Mouse (Mus musculus): ENCODE data around the gene Pde4d.

Gene Pde4d

GRCm38 (mm10) chr13:109722237-109723119, 1272.7 kb downstream of the Pde4d start:
- DNase-seq = no peak

DNA sequence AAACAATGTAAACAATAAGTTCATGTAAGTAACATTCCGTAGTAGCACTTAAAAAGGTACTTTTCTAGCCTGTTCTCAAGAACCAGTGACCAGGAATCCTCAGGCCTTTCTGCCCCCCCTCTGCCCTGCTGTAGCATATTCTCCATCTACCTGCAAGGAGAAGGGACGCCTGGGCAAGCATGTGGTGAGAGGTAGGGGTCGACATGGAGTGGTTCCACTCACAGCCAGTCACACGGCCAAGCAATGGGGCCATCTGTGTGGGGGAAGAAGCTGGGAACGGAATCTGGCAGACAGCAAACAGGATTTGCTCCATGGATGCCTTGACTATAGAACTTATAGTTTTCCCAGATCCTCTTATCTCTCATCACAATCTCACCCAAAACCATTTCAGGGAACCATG, 1277.6 kb downstream of the Pde4d start:
- no peak for DNase-seq

DNA sequence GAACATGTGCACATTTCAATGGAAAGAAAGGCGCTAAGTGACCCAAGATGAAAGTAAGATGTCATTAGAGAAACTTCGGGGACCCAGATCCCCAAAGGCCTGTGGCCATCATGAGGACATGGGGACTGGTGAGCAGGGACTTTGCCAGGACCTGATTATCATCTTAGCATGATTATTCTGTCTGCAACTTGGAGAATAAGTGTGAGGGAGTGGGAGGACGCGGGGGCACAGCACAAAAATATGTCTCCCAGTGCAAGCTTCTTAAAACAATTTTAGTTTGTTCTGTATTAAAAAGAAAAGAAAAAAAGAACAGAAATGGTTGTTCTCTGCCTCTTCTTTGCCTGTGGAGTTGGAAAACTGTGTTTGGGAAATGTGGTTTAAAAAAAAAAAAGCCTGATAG, 1279.9 kb downstream of the Pde4d start:
- DNase-seq = no peak

- no peak for DNase-seq
Observed at GRCm38 (mm10) chr13:109732655-109733376, 1283.1 kb downstream of the Pde4d start.

- DNase-seq = no peak
Observed at GRCm38 (mm10) chr13:109736290-109737078, 1286.7 kb downstream of the Pde4d start.

DNA sequence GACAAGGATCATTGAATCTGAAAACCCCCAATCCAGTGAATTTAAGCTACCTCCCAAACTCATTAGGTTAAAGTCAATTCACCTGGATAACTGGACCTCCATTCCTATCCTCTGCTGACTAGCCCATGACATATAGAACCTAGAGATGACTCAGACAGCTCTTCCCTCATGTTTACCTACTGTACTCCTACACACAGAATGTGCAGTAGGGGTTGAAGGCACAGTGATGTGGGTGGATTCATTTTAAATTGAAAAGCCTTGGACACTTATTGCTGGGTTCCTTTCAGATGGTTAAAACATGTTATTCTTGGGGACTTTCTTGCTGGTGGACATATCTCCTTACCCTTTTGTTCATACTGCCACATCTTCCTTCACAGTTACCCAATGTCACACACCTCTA, 1296.7 kb downstream of the Pde4d start:
- DNase-seq = no peak

GRCm38 (mm10) chr13:109752236-109752863, 1302.6 kb downstream of the Pde4d start:
- DNase-seq = peak in 1 of 2 experiments; percentile 15

- no peak for DNase-seq
Observed at GRCm38 (mm10) chr13:109756854-109757253, 1307.1 kb downstream of the Pde4d start.

DNA sequence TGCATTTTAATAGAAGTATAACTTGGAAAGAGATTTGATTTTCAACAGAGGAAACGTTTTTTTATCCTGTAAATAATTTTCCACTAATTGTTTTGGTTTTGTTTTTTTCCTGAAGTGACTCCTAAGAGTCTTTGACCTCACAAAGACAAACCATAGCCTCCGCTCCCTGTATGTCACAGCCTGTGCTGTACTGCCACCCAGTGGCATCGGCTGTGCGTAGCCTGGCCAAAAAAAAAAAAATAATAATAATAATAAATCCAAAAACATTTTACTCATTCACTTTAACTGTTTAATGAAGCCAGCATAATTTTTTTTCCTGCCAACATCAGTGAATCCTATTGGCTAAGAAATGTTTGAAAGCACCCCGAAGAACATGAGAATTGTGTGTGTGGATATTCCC, 1309.5 kb downstream of the Pde4d start:
- DNase-seq = no peak

GRCm38 (mm10) chr13:109761081-109761480, 1311.3 kb downstream of the Pde4d start:
- DNase-seq = no peak

GRCm38 (mm10) chr13:109774791-109775190, 1325.0 kb downstream of the Pde4d start:
- DNase-seq = no peak

DNA sequence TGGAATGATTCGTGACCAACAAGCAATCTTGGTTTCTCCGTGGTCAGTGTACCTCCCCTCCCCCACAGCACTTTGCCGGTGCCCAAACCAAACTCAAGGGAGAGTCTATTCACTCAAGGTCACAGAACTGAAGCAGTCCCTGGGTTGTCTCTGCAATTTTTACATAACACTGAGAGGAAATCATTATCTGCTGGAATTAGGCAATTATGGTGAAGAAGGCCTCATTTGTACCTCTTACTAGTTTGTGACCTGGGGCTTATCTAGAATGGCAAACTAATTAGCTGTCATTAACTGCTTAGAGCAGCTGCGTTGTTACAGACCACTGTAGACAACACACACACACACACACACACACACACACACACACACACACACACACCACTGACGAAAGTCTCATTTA, 1325.4 kb downstream of the Pde4d start:
- DNase-seq = no peak

DNA sequence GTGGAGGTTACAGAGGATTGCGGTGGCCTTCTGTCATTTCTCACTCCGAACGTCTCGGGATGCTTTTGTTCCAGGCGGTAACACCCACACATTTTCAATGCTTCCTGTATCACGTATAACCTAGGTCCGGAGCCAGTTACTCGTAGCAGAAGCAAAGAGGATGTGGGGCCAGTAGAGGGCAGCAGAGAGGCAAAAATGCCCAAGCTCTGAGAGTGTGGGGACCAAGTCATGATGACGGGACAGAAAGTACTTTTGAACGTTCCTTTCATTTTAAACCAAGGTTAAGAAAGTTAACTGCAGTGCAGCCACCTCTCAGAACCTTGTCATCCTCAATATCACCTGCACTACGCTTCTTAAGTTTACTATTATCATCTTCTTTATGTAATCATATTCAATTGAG, 1326.4 kb downstream of the Pde4d start:
- peak; percentile 89 to 93 for DNase-seq

DNA sequence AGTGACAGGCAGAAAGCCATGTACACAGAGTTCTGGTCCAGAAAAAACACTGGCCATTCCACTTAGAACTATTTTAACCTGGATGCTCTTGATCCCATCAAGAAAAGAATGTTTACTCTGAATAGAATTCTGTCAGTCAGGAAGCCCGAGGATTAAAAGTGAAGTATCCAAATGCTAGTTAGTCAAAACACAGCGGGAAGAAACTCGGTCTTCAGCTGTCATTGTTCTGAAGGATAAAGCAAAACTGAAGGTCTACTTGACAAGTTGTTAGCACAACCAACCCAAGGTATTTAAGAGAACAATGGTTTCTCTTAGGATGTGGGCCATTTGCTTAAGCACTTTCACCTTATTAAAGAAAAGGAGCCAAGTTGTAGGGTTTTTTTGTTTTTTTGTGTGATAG, 1327.2 kb downstream of the Pde4d start:
- DNase-seq = no peak

DNA sequence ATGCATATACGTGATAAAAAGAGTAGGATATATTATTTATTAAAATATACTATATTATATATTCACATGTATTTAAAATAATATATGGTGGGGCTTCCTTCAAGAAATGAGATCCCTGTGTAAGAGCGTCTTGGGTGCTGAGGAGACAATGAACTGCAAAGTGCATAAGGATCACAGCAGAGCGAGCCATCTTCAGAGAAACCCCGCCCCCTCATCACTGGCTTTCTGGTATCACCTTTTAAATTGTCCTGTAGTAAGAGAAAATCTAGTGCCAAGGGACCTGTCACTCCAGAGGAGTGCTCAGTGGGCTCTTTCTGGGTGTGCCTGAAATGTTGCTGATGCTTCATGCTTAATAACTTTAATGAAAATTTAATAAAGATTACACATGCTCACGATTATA, 1327.7 kb downstream of the Pde4d start:
- no peak for DNase-seq

GRCm38 (mm10) chr13:109778297-109778835, 1328.6 kb downstream of the Pde4d start:
- DNase-seq = no peak

DNA sequence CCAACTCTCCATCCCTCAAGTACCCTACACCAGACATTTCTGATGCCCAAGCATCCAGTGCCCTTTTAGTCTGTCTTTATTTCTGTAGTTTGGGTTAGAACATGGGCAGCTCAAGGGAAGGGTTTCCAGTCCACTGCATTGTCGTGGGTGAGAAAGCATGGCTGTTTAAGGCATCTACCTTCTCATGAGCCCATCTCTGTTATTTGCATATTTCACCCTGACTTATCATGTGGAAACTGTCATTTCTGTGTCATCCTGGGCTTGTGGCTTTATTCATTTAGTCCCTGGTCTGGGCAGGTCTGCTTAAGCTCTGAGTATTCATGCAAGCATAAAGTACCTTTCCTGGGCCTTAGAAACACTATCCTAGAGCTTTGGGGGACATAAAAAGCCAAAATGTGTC, 1331.7 kb downstream of the Pde4d start:
- no peak for DNase-seq

- no peak for DNase-seq
Observed at GRCm38 (mm10) chr13:109788604-109789003, 1338.9 kb downstream of the Pde4d start.

DNA sequence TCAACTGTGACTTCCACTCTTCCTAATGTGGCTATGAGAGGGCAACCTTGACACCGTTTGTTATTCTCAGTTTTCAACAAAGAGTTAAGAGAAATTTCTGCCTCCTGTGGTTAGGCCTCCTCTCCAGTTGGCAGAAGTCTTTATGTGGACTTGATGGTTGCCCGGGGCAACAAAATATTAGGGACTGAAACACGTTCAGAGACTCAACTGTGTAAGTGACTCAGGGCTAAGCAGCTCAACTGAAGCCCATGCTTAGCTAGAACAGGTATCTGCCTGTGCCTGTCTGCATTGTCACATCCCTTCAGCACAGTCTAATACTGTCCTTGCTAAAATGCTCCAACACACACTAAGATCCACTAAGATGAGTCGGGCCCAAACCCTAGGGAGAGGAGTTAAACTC, 1339.4 kb downstream of the Pde4d start:
- peak; percentile 38 to 52 for DNase-seq

GRCm38 (mm10) chr13:109790045-109790715, 1340.4 kb downstream of the Pde4d start:
- peak in 1 of 2 experiments; percentile 16 for DNase-seq

GRCm38 (mm10) chr13:109793918-109794317, 1344.2 kb downstream of the Pde4d start:
- no peak for DNase-seq

DNA sequence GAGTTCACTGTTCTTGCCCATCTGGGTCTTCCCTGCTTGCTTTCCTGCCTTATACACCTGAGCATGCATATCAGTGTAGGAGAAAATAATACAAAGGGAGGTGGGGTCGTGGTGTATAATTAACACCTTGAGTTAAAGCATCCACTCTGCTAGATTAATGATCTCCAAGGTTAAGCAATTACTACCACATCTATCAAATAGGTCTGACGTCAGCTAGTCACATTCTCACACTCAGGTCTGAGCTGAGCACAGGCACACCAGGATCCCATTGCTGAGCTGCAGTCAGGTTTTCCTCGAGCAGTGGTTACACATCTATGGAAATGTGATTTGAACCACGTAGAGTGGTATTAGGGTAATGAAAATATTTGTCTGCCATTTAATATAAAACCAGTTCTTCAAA, 1348.9 kb downstream of the Pde4d start:
- DNase-seq = no peak

All from lung, adult 18-20 months (tissue).